Mouse (Mus musculus): ENCODE results near the gene Tspan3. TPM values are rescaled to one million over a fixed set of nuclear protein-coding genes. Genes with fewer than 3 reads are reported as not detected.

Tspan3 gene
- polyA plus RNA-seq, 1 experiment = 2.3 TPM

- Histone ChIP-seq H3K4me3 (replicated peaks) (peak overlapping the region; percentile 83), H3K4me1 (peaks cover 95% of the 10 kb centered on the region), H3K9me3 (no peaks in the 10 kb centered on the region), H3K36me3 (replicated peaks; ENCODE audit: low read length) (peaks cover 25% of the 10 kb centered on the region), H3K27me3 (replicated peaks) (no peaks in the 10 kb centered on the region)
- TF ChIP-seq FLI1 (IDR thresholded peaks at IDR 0.05; ENCODE audit: low read length) (no peak), GATA1 (IDR thresholded peaks at IDR 0.05; ENCODE audit: borderline replicate concordance, low read length) (no peak)
Measured at GRCm38 (mm10) chr9:56097584-56098298, 67.5 kb downstream of the Tspan3 start.

GRCm38 (mm10) chr9:56092102-56092501, 73.2 kb downstream of the Tspan3 start:
- TF ChIP-seq FLI1 (IDR thresholded peaks at IDR 0.05; ENCODE audit: low read length) (no peak), GATA1 (IDR thresholded peaks at IDR 0.05; ENCODE audit: borderline replicate concordance, low read length) (no peak)
- Histone ChIP-seq H3K36me3 (replicated peaks; ENCODE audit: low read length) (peaks cover 17% of the 10 kb centered on the region), H3K4me3 (replicated peaks) (peak overlapping the region; percentile 93), H3K27me3 (replicated peaks) (peaks cover 8% of the 10 kb centered on the region), H3K9me3 (no peaks in the 10 kb centered on the region), H3K4me1 (peaks cover 83% of the 10 kb centered on the region)

DNA sequence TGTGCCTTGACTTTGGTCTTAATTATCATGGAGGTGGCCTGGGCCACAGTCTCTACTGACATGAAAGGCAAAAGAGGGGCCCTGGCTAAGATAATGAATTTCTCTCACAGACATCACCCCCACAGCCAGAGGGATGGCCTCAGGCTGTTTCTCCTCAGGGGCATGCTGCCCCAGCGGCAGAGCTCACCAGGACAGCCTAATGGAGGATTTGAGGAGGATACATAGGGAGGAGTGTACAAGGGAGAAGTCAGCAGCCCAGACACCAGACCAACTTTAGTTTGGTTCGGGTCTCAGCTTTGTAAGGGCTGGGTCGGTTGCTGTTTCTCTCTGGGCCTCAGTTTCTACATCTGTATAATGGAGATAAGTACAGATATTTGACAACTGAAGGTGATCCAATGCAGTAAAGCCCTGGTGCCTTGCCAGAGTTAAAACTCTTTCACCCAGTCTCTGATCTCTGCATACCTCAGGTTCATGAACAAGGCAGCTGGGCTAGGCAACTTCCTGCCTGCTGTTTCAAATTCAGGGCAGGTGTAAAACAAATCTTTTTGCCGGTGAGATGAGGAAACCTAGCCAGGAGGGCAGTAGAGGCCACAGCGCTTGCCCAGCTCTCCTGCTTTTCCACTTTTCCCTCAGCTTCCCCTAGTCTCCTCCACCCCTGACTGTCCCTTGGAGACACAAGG, 74.6 kb downstream of the Tspan3 start:
- Histone ChIP-seq H3K4me1 (peaks cover 70% of the 10 kb centered on the region), H3K36me3 (replicated peaks; ENCODE audit: low read length) (peaks cover 8% of the 10 kb centered on the region), H3K27me3 (replicated peaks) (peaks cover 14% of the 10 kb centered on the region), H3K9me3 (no peaks in the 10 kb centered on the region), H3K4me3 (replicated peaks) (peak overlapping the region; percentile 93)
- TF ChIP-seq GATA1 (IDR thresholded peaks at IDR 0.05; ENCODE audit: borderline replicate concordance, low read length) (no peak), FLI1 (IDR thresholded peaks at IDR 0.05; ENCODE audit: low read length) (no peak)

DNA sequence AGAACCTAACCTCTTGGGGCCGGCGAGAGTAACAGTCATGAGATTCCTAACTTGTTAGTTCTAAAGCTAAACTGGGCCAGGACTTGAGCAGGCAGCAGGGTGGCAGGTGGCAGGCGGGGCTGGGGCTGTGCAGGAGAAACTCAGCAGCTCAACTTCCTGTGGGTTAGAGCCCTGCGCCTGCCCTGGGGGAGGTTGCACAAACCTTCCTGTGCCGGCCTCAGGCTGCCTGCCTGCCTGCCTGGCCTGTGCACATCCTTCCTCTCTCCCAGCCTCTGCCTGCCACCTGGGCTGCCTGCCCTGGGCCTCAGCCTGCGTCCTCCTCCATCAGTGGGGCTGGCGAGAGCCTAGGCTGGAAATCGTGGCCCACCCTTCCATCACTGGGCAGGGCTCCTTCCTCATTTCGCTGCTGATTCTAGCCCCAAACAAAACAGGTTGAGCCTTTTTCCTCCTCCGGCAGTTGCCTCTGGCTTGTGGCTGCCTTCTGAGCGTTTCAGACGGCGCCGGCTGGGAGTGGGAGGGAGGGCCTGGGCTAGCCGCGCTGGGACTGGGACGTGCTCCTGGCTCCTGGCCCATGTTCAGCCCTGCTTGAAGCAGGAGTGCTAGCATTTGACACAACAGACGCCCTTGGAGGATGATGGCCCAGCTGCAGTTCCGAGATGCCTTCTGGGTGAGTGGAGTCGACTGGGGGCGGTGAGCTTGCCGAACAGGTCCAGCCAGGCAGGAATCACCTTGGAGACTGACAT, 75.3 kb downstream of the Tspan3 start, which contains the start of gene Pstpip1:
Gene Pstpip1 (plus strand): TSS at position 185 of the 743 bp plus-strand sequence.
- H3K9me3 ChIP-seq = no peaks in the 10 kb centered on the region
- peaks cover 14% of the 10 kb centered on the region for H3K27me3 ChIP-seq (replicated peaks)
- TF ChIP-seq FLI1 (IDR thresholded peaks at IDR 0.05; ENCODE audit: low read length) (no peak), GATA1 (IDR thresholded peaks at IDR 0.05; ENCODE audit: borderline replicate concordance, low read length) (no peak)
- H3K4me3 ChIP-seq (replicated peaks) = peak within 1 kb of the TSS; percentile 93
- H3K36me3 ChIP-seq (replicated peaks; ENCODE audit: low read length) = peaks cover 6% of the 10 kb centered on the region
- peaks cover 64% of the 10 kb centered on the region for H3K4me1 ChIP-seq

DNA sequence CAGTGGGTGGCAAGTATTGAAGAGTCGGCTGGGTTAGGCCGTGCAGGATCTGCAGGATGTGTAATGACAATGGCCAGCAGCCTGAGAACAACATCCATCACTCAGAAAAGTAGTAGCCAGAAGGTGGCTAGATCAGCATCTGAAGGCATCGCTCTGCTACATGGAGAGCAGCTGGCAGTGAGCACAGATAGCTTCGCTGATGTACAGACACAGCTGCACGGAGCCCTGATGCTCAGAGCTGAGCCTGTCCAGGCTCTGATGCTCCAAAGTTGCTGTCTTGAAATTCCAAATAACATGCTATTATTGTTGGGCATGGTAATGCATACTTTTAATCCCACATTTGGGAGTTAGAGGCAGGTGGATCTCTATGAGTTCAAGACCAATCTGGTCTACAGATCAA, 78.8 kb downstream of the Tspan3 start:
- TF ChIP-seq GATA1 (IDR thresholded peaks at IDR 0.05; ENCODE audit: borderline replicate concordance, low read length) (no peak), FLI1 (IDR thresholded peaks at IDR 0.05; ENCODE audit: low read length) (no peak)
- Histone ChIP-seq H3K9me3 (no peaks in the 10 kb centered on the region), H3K36me3 (replicated peaks; ENCODE audit: low read length) (peaks cover under 1% of the 10 kb centered on the region), H3K4me3 (replicated peaks) (no peak overlapping the region), H3K27me3 (replicated peaks) (peaks cover 14% of the 10 kb centered on the region), H3K4me1 (peaks cover 35% of the 10 kb centered on the region)

Other genes starting within 250 kb of the Tspan3 start
- gene Scaper, start 227.4 kb downstream of the Tspan3 start, polyA plus RNA-seq (2012; ENCODE audit: insufficient read depth, low replicate concordance) = 0.02 TPM in 1 of 2 replicates, not detected in the other
- not detected in 2 replicates for gene 4930563M21Rik, start 154.9 kb downstream of the Tspan3 start, polyA plus RNA-seq (2012; ENCODE audit: insufficient read depth, low replicate concordance)
- 18.5 and 34.1 TPM in 2 replicates for gene Rcn2, start 123.6 kb downstream of the Tspan3 start, polyA plus RNA-seq (2012; ENCODE audit: insufficient read depth, low replicate concordance)
- gene Pstpip1, start 75.5 kb downstream of the Tspan3 start, polyA plus RNA-seq (2012; ENCODE audit: insufficient read depth, low replicate concordance) = 22.0 and 29.4 TPM in 2 replicates

Measured in megakaryocyte, embryonic 14.5 days (primary cell).